Mouse (Mus musculus): ENCODE measurements around the gene Hist1h2af. TPM values are rescaled to one million over a fixed set of nuclear protein-coding genes. Genes with fewer than 3 reads are reported as not detected.
"Not testable (repeated sequence)": the region's sequence is repeated elsewhere in the genome, so short reads cannot be mapped to it uniquely, and the experiment has no call there.

Gene Hist1h2af
- polyA plus RNA-seq, 1 experiment from 2014 or later = 13.8 TPM

GRCm38 (mm10) chr13:23555839-23556416, 22.2 kb downstream of the Hist1h2af start:
- Histone ChIP-seq H3K4me3 (ENCODE audit: low read length) (peak overlapping the region; percentile 68), H3K27ac (ENCODE audit: low read depth, low read length) (peak overlapping the region; percentile 100), H3K27me3 (ENCODE audit: control insufficient read depth, insufficient read depth, low read length) (no peaks in the 10 kb centered on the region), H3K9ac (ENCODE audit: low read depth, low read length) (peak overlapping the region; percentile 96), H3K36me3 (ENCODE audit: control insufficient read depth, insufficient read depth, low read length) (no peaks in the 10 kb centered on the region), H3K9me3 (ENCODE audit: control insufficient read depth, low read length) (no peaks in the 10 kb centered on the region), H3K4me1 (ENCODE audit: control insufficient read depth, insufficient read depth, low read length) (peaks cover 11% of the 10 kb centered on the region; the same call in 1 of the 2 replicates), H3K4me2 (replicated peaks; ENCODE audit: low read depth, low read length) (peak overlapping the region; percentile 94)
- under 1% methylated on average over 18 of the region's 18 CpGs for WGBS
- ATAC-seq (ENCODE audit: low FRiP score, low TSS enrichment) = peak; percentile 83

- H3K4me1 ChIP-seq (ENCODE audit: control insufficient read depth, insufficient read depth, low read length) = peaks cover 10% of the 10 kb centered on the region; the same call in 1 of the 2 replicates
- peak overlapping the region; percentile 40; the same call in 1 of the 2 replicates for H3K9ac ChIP-seq (ENCODE audit: low read depth, low read length)
- H3K27me3 ChIP-seq (ENCODE audit: control insufficient read depth, insufficient read depth, low read length) = no peaks in the 10 kb centered on the region
- ATAC-seq (ENCODE audit: low FRiP score, low TSS enrichment) = no peak
- H3K4me2 ChIP-seq (replicated peaks; ENCODE audit: low read depth, low read length) = peak overlapping the region; percentile 94
- H3K36me3 ChIP-seq (ENCODE audit: control insufficient read depth, insufficient read depth, low read length) = no peaks in the 10 kb centered on the region
- 72% methylated on average over 3 of the region's 3 CpGs for WGBS
- no peak overlapping the region for H3K4me3 ChIP-seq (ENCODE audit: low read length)
- H3K27ac ChIP-seq (ENCODE audit: low read depth, low read length) = peak overlapping the region; percentile 100; the same call in 1 of the 2 replicates
- H3K9me3 ChIP-seq (ENCODE audit: control insufficient read depth, low read length) = no peaks in the 10 kb centered on the region
Measured at GRCm38 (mm10) chr13:23556906-23557305, 23.2 kb downstream of the Hist1h2af start.

- H3K27me3 ChIP-seq (ENCODE audit: control insufficient read depth, insufficient read depth, low read length); H3K9me3 ChIP-seq (ENCODE audit: control insufficient read depth, low read length); H3K27ac ChIP-seq (ENCODE audit: low read depth, low read length); H3K36me3 ChIP-seq (ENCODE audit: control insufficient read depth, insufficient read depth, low read length); ATAC-seq (ENCODE audit: low FRiP score, low TSS enrichment); H3K4me3 ChIP-seq (ENCODE audit: low read length); H3K4me1 ChIP-seq (ENCODE audit: control insufficient read depth, insufficient read depth, low read length): not testable (repeated sequence)
- Histone ChIP-seq H3K9ac (ENCODE audit: low read depth, low read length) (peak overlapping the region; percentile 28; the same call in 1 of the 2 replicates), H3K4me2 (replicated peaks; ENCODE audit: low read depth, low read length) (0 out of 2 replicates have a peak overlapping the region, but pooled peaks have one; percentile 8)
- 22% methylated on average over 2 of the region's 2 CpGs for WGBS
Measured at GRCm38 (mm10) chr13:23560699-23561098, 27.0 kb downstream of the Hist1h2af start.

- WGBS = 0% methylated on average over 2 of the region's 5 CpGs
- H3K4me1 ChIP-seq (ENCODE audit: control insufficient read depth, insufficient read depth, low read length) = not testable (repeated sequence)
- H3K9ac ChIP-seq (ENCODE audit: low read depth, low read length) = peak overlapping the region; percentile 61; the same call in 1 of the 2 replicates
Measured at GRCm38 (mm10) chr13:23561531-23561882, 27.8 kb downstream of the Hist1h2af start.

GRCm38 (mm10) chr13:23561883-23562659, 28.4 kb downstream of the Hist1h2af start, which contains the start of gene Hist1h3e:
Gene Hist1h3e, minus strand, starts transcription at chr13:23562369.
- H3K27me3 ChIP-seq (ENCODE audit: control insufficient read depth, insufficient read depth, low read length) = not testable (repeated sequence)
- WGBS = under 1% methylated on average over 53 of the region's 67 CpGs
- ATAC-seq (ENCODE audit: low FRiP score, low TSS enrichment) = peak; percentile 97

More at GRCm38 (mm10) chr13:23561531-23561882, 27.8 kb downstream of the Hist1h2af start:
- H3K27ac ChIP-seq (ENCODE audit: low read depth, low read length) = peak overlapping the region; percentile 99; the same call in 1 of the 2 replicates
- H3K9me3 ChIP-seq (ENCODE audit: control insufficient read depth, low read length); H3K4me2 ChIP-seq (replicated peaks; ENCODE audit: low read depth, low read length); H3K27me3 ChIP-seq (ENCODE audit: control insufficient read depth, insufficient read depth, low read length); H3K36me3 ChIP-seq (ENCODE audit: control insufficient read depth, insufficient read depth, low read length); ATAC-seq (ENCODE audit: low FRiP score, low TSS enrichment): not testable (repeated sequence)
- peak overlapping the region; percentile 36; the same call in 1 of the 2 replicates for H3K4me3 ChIP-seq (ENCODE audit: low read length)

GRCm38 (mm10) chr13:23562699-23563462, 29.2 kb downstream of the Hist1h2af start:
- Histone ChIP-seq H3K36me3 (ENCODE audit: control insufficient read depth, insufficient read depth, low read length) (no peaks in the 10 kb centered on the region), H3K27me3 (ENCODE audit: control insufficient read depth, insufficient read depth, low read length) (no peaks in the 10 kb centered on the region), H3K4me2 (replicated peaks; ENCODE audit: low read depth, low read length) (peak overlapping the region; percentile 59), H3K4me1 (ENCODE audit: control insufficient read depth, insufficient read depth, low read length) (no peaks in the 10 kb centered on the region), H3K4me3 (ENCODE audit: low read length) (peak overlapping the region; percentile 35), H3K9me3 (ENCODE audit: control insufficient read depth, low read length) (no peaks in the 10 kb centered on the region), H3K9ac (ENCODE audit: low read depth, low read length) (peak overlapping the region; percentile 61), H3K27ac (ENCODE audit: low read depth, low read length) (peak overlapping the region; percentile 99)
- ATAC-seq (ENCODE audit: low FRiP score, low TSS enrichment) = peak; percentile 80
- WGBS = 4% methylated on average over 18 of the region's 18 CpGs

More at GRCm38 (mm10) chr13:23561883-23562659, 28.4 kb downstream of the Hist1h2af start, which contains the start of gene Hist1h3e:
- not testable (repeated sequence) for H3K4me1 ChIP-seq (ENCODE audit: control insufficient read depth, insufficient read depth, low read length); H3K9me3 ChIP-seq (ENCODE audit: control insufficient read depth, low read length); H3K36me3 ChIP-seq (ENCODE audit: control insufficient read depth, insufficient read depth, low read length)
- peak within 1 kb of the TSS; percentile 61 for H3K9ac ChIP-seq (ENCODE audit: low read depth, low read length)
- H3K4me2 ChIP-seq (replicated peaks; ENCODE audit: low read depth, low read length) = peak within 1 kb of the TSS; percentile 59
- peak within 1 kb of the TSS; percentile 36 for H3K4me3 ChIP-seq (ENCODE audit: low read length)
- peak within 1 kb of the TSS; percentile 99 for H3K27ac ChIP-seq (ENCODE audit: low read depth, low read length)

- Histone ChIP-seq H3K27me3 (ENCODE audit: control insufficient read depth, insufficient read depth, low read length) (no peaks in the 10 kb centered on the region), H3K4me1 (ENCODE audit: control insufficient read depth, insufficient read depth, low read length) (no peaks in the 10 kb centered on the region), H3K9me3 (ENCODE audit: control insufficient read depth, low read length) (no peaks in the 10 kb centered on the region), H3K4me2 (replicated peaks; ENCODE audit: low read depth, low read length) (no peak overlapping the region), H3K9ac (ENCODE audit: low read depth, low read length) (no peak overlapping the region), H3K27ac (ENCODE audit: low read depth, low read length) (peak overlapping the region; percentile 99), H3K36me3 (ENCODE audit: control insufficient read depth, insufficient read depth, low read length) (no peaks in the 10 kb centered on the region), H3K4me3 (ENCODE audit: low read length) (no peak overlapping the region)
- no peak for ATAC-seq (ENCODE audit: low FRiP score, low TSS enrichment)
- 83% methylated on average over 2 of the region's 2 CpGs for WGBS
Measured at GRCm38 (mm10) chr13:23564482-23564881, 30.8 kb downstream of the Hist1h2af start.

GRCm38 (mm10) chr13:23570261-23571021, 36.7 kb downstream of the Hist1h2af start:
- H3K4me1 ChIP-seq (ENCODE audit: control insufficient read depth, insufficient read depth, low read length); H3K36me3 ChIP-seq (ENCODE audit: control insufficient read depth, insufficient read depth, low read length); H3K27me3 ChIP-seq (ENCODE audit: control insufficient read depth, insufficient read depth, low read length); H3K9me3 ChIP-seq (ENCODE audit: control insufficient read depth, low read length); ATAC-seq (ENCODE audit: low FRiP score, low TSS enrichment): not testable (repeated sequence)
- Histone ChIP-seq H3K9ac (ENCODE audit: low read depth, low read length) (peak overlapping the region; percentile 51), H3K4me2 (replicated peaks; ENCODE audit: low read depth, low read length) (peak overlapping the region; percentile 40), H3K4me3 (ENCODE audit: low read length) (peak overlapping the region; percentile 43), H3K27ac (ENCODE audit: low read depth, low read length) (peak overlapping the region; percentile 92)
- WGBS = 1% methylated on average over 19 of the region's 41 CpGs
